Mouse (Mus musculus) embryonic facial prominence, embryonic 12.5 days (tissue): ENCODE results near the gene Cd63. TPM values are rescaled to one million over a fixed set of nuclear protein-coding genes. Genes with fewer than 3 reads are reported as not detected.

Experiments used
- ATAC-seq: fragments of 200-750 bp; cut with Nextera tagmentation; 2 replicates; pipeline ENCODE4 v1.8.0; 2017; ENCODE audit not compliant: insufficient number of reproducible peaks, insufficient read depth, low FRiP score, low TSS enrichment
- H3K27ac ChIP-seq: fragments of 300-500 bp; sonication (generic); 2 replicates; pipeline ENCODE4 v1.5.1; 2016; ENCODE audit warnings: mild to moderate bottlenecking
- H3K27me3 ChIP-seq: fragments of 300-500 bp; sonication (generic); 2 replicates; pipeline ENCODE4 v1.6.1; 2016; ENCODE audit warnings: mild to moderate bottlenecking, moderate library complexity
- H3K36me3 ChIP-seq: fragments of 300-500 bp; sonication (generic); 2 replicates; pipeline ENCODE4 v1.6.1; 2016; ENCODE audit warnings: mild to moderate bottlenecking
- H3K4me1 ChIP-seq: fragments of 300-500 bp; sonication (generic); 2 replicates; pipeline ENCODE4 v1.6.1; 2016
- H3K4me2 ChIP-seq: fragments of 300-500 bp; sonication (generic); replicated peaks from 2 replicates; pipeline ENCODE4 v1.6.1; 2016; ENCODE audit warnings: mild to moderate bottlenecking, moderate library complexity
- H3K4me3 ChIP-seq: fragments of 300-500 bp; sonication (generic); 2 replicates; pipeline ENCODE4 v1.5.1; 2016; ENCODE audit warnings: mild to moderate bottlenecking
- H3K9ac ChIP-seq: fragments of 300-500 bp; sonication (generic); 2 replicates; pipeline ENCODE4 v1.6.1; 2016; ENCODE audit warnings: mild to moderate bottlenecking, moderate library complexity
- H3K9me3 ChIP-seq: fragments of 300-500 bp; sonication (generic); 2 replicates; pipeline ENCODE4 v1.6.1; 2016; ENCODE audit warnings: mild to moderate bottlenecking, moderate library complexity
- WGBS: fragments of 180-500 bp; shearing (Covaris S2); methylation state at CpG from one replicate; pipeline ENCODE4 v1.1.7; 2016; 5-methylcytosine and 5-hydroxymethylcytosine counted together
- polyA plus RNA-seq: library from polyadenylated mRNA; unstranded; fragments of >200 nt; fragmentation: Nextera tagmentation; extraction: Ambion mirVana; gene quantifications from 2 replicates; pipeline ENCODE4 v1.2.1, GENCODE M21; 2016

Cd63 gene
- polyA plus RNA-seq, 1 experiment from 2014 or later, result 465 TPM

DNA sequence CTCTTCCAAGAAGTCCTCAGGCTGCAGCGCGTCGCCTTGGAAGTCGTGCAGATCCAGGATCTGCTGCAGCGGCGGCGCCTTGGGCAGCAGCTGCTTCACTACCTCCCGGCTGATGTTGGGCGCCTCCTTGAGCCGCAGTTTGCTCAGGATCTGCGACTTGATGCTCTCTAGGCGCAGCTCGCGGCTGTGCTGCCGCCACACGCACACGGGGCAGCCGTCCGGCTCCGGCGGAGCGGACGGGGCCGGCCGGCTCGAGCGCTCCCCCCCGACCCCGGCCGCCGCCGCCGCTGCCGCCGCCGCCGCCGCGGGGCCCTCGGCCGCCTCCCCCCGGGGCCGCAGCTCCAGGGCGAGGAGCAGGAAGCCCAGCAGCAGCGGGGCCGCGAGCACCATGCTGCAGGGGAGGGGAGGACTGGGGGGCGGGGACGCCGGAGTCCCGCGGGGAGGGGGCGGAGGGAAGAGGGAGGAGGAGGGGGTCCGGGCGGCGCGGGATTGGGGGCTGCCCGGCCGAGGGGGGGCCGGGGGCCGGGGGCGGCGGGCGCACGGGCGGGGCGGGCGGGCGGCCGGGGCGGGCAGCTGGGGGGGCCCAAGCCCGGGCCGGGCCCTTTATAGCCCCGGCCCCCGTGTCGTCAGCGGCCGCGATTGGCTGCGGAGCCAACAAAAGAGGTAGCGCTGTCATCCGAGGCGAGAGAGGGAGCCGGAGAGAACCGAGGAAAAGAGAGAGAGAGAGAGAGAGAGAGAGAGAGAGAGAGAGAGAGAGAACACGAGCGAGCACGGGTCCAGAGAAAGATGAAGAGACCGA lies 9.3 kb upstream of the Cd63 start, which contains the start of gene Gdf11:
Gene Gdf11 (minus strand): TSS at position 423 of the 799 bp plus-strand sequence.
- peak within 1 kb of the TSS; percentile 96 for H3K27ac ChIP-seq
- under 1% methylated on average over 65 of the region's 89 CpGs for WGBS
- H3K27me3 ChIP-seq, result peaks cover 7% of the 10 kb centered on the region
- ATAC-seq, result peak; percentile 76
- H3K4me2 ChIP-seq, result peak within 1 kb of the TSS; percentile 89
- H3K36me3 ChIP-seq, result peaks cover 14% of the 10 kb centered on the region
- peaks cover 36% of the 10 kb centered on the region for H3K4me1 ChIP-seq
- peak within 1 kb of the TSS; percentile 79 for H3K9ac ChIP-seq
- H3K9me3 ChIP-seq, result no peaks in the 10 kb centered on the region
- peak within 1 kb of the TSS; percentile 81 for H3K4me3 ChIP-seq

DNA sequence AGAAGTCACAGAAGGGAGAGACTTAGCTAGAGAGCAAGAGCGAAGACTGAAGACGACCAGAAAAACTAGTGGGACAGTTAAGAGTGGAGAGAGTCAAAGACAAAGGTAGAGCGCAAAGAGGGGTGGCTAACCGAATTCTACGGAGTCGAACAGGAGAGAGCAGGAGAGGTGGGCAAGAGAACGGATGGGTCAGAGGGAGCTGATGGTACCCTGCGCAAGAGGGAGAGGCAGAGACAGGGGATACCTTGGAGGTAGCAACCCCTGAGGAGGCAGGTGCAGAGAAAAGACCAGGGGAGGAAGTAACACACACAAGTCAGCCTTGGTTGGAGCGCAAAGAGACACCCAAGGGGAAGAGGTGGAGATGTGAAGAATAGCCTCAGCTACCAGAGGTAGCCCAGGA lies 8.5 kb upstream of the Cd63 start:
- no peak for ATAC-seq
- Histone ChIP-seq H3K27me3 (peaks cover 12% of the 10 kb centered on the region), H3K4me1 (peaks cover 42% of the 10 kb centered on the region), H3K9ac (peak overlapping the region; percentile 79), H3K36me3 (peaks cover 6% of the 10 kb centered on the region), H3K27ac (peak overlapping the region; percentile 96), H3K4me3 (peak overlapping the region; percentile 81), H3K9me3 (no peaks in the 10 kb centered on the region), H3K4me2 (peak overlapping the region; percentile 89)
- WGBS, result under 1% methylated on average over 9 of the region's 9 CpGs

DNA sequence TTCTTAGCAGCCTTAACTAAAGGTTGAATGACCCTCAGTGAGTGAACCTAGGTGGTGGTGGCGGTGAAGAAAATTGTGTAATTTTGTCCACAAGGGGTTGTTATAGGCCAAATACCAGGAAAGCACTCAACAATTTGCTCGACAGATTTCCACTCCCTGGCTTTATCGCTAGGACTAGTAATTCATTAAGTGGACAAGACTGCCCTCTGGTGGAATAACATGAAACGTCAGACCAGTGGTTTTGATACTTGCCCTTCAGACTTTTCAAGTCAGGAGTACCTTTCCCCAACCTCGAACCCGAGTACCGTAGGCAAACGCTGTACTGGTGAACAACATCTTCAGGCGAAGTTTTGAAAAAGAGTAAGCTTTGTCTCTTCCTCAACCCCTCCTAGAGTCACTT lies 5.4 kb upstream of the Cd63 start:
- Histone ChIP-seq H3K4me3 (0 out of 2 replicates have a peak overlapping the region, but pooled peaks have one; percentile 6), H3K27ac (no peak overlapping the region), H3K4me1 (peaks cover 18% of the 10 kb centered on the region), H3K4me2 (0 out of 2 replicates have a peak overlapping the region, but pooled peaks have one; percentile 14), H3K9me3 (no peaks in the 10 kb centered on the region), H3K27me3 (peaks cover 12% of the 10 kb centered on the region), H3K36me3 (no peaks in the 10 kb centered on the region), H3K9ac (no peak overlapping the region; the same call in 1 of the 2 replicates)
- WGBS, result under 1% methylated on average over 9 of the region's 9 CpGs
- no peak for ATAC-seq

DNA sequence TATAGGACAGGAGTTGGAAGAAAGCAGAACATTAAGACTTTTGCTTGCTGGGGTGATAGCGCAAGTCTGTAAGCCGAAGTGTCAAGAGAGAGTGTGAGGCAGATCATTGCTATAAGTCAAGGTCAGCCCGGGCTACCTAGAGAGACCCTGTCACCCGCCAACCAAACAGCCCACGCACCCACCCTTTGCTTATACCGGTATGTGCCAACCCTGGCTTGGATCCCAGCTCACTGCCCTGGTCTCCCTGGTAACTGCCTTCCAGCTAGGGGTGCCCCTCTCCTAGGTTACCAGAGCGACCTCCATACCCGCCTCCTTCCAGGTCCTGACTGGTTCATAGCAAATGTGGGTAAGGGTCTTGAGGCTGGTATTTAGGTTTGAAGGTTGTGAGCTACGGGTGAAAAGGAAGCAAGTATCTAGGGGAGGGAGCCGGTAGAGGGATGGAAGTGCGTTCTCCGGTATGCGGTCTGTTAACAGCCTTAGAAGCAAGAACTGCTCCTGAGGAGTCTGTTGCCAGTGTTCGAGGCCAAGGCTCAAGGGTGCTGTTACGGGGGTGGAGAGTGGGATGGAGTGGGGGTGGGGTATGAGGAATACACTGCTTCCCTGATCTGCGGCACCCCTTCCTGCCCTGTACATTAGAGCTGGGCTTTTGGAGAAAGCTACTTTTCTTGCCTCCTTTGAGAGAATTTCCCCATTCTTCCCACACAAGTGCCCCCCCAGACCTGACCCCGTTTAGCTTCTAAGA lies 4.7 kb upstream of the Cd63 start:
- 0 out of 2 replicates have a peak overlapping the region, but pooled peaks have one; percentile 6 for H3K4me3 ChIP-seq
- peak overlapping the region; percentile 12 for H3K9ac ChIP-seq
- ATAC-seq, result no peak
- H3K4me2 ChIP-seq, result peak overlapping the region; percentile 14; the same call in 1 of the 2 replicates
- peaks cover 12% of the 10 kb centered on the region for H3K27me3 ChIP-seq
- H3K9me3 ChIP-seq, result no peaks in the 10 kb centered on the region
- no peaks in the 10 kb centered on the region for H3K36me3 ChIP-seq
- WGBS, result 8% methylated on average over 17 of the region's 17 CpGs
- H3K4me1 ChIP-seq, result peaks cover 18% of the 10 kb centered on the region
- no peak overlapping the region for H3K27ac ChIP-seq

DNA sequence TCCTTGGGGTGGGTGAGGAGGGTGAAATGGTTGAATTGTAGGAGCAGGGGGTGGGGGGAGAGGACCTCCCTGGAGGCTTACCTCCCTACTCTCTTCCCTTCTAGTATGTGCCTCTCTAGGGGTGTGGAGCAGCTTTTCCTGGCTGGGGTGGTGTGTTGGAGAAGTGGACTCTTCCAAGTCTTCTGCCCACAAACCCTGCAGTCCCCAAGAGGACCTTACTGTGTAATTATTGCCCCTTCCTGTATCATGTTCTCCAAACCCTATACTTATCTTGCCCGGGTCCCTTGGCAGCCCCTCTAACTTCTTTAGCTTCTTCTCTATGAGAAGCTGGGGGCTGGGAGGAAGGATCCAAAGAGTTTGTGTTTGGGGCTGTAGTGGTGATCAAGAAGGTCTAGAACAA lies 4.0 kb upstream of the Cd63 start:
- H3K27me3 ChIP-seq, result peaks cover 12% of the 10 kb centered on the region

DNA sequence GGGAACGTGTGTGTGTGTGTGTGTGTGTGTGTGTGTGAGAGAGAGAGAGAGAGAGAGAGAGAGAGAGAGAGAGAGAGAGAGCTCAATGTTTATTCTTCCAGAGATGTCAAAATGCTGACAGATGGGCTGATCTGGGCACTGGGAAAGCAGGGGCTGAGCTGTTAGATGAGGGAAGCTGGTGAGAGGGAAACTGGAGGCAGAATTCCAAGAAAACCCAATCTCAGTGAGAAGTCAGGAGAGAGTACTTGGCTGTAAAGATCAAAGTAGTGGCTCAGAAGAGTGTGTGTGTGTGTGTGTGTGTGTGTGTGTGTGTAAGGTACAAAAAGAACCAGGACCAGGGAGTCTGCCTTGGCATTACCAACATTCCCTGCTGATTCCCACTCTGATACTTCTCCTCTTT lies 3.3 kb upstream of the Cd63 start:
- no peaks in the 10 kb centered on the region for H3K9me3 ChIP-seq
- ATAC-seq, result no peak
- 8% methylated on average over 1 of the region's 1 CpGs for WGBS
- H3K4me2 ChIP-seq, result no peak overlapping the region
- no peak overlapping the region for H3K9ac ChIP-seq
- H3K36me3 ChIP-seq, result no peaks in the 10 kb centered on the region
- H3K27me3 ChIP-seq, result peaks cover 12% of the 10 kb centered on the region
- H3K4me3 ChIP-seq, result no peak overlapping the region
- peaks cover 15% of the 10 kb centered on the region for H3K4me1 ChIP-seq
- H3K27ac ChIP-seq, result no peak overlapping the region

More for the DNA sequence above, 4.0 kb upstream of the Cd63 start:
- no peaks in the 10 kb centered on the region for H3K36me3 ChIP-seq
- H3K9ac ChIP-seq, result no peak overlapping the region
- peaks cover 18% of the 10 kb centered on the region for H3K4me1 ChIP-seq
- no peak for ATAC-seq
- no peaks in the 10 kb centered on the region for H3K9me3 ChIP-seq
- no peak overlapping the region for H3K4me2 ChIP-seq
- no peak overlapping the region for H3K4me3 ChIP-seq
- no peak overlapping the region for H3K27ac ChIP-seq
- 26% methylated on average over 1 of the region's 1 CpGs for WGBS

DNA sequence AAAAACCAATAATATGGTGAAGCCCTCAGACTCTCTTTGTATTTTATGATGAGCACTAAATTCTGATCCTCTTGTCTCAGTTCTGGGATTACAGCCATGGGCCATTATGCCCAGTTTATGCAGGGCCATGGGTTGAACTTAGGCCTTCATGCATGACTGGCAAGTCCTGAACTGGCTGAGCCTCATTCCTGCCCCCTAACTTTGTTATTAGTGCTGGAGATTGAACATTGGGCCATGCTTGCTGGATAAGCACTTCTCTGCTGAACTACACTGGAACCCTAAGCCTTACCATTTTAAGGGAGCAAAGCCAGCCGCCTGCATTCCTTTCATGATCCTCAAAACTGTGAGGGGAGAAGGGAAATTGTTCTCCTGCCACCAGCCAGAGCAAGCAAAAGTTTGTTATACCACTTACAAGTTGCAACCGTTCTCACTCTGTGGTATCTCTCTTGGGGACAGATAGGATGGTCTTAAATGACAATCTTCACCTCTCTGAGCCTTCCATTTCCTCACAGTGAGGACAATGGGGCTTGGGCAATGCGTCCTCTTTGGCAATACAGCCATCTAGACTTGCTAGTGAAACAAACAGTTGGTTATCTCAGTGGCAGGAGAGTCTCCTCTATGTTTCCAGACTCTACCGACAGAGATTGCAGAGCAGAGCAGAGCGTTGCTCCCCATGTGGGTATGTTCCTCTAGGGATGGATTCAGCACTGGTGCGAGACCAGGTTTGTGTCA lies 864 bp upstream of the Cd63 start:
- Histone ChIP-seq H3K4me1 (peaks cover 8% of the 10 kb centered on the region), H3K36me3 (no peaks in the 10 kb centered on the region), H3K27ac (no peak overlapping the region), H3K27me3 (peaks cover 12% of the 10 kb centered on the region), H3K9me3 (no peaks in the 10 kb centered on the region), H3K4me3 (no peak overlapping the region), H3K4me2 (no peak overlapping the region), H3K9ac (no peak overlapping the region)
- 79% methylated on average over 6 of the region's 6 CpGs for WGBS
- no peak for ATAC-seq

DNA sequence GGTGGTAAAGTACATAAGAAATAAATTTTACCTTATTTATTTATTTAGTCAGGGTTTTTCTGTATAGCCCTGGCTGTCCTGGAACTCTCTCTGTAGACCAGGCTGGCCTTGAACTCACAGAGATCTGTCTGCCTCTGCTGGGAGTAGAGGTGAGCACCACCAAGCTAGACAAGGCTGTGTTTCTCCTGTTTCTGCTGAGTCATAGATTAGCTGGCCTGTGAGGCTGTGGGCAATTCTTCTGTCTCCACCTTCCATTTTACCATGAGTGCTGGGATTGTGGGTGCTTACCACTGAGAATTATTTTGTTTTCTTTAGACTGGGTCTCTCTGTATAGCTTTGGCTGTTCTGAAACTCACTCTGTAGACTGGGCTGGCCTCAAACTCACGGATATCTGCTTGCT lies 620 bp downstream of the Cd63 start:
- no peak overlapping the region for H3K4me3 ChIP-seq
- WGBS, result 87% methylated on average over 1 of the region's 1 CpGs

DNA sequence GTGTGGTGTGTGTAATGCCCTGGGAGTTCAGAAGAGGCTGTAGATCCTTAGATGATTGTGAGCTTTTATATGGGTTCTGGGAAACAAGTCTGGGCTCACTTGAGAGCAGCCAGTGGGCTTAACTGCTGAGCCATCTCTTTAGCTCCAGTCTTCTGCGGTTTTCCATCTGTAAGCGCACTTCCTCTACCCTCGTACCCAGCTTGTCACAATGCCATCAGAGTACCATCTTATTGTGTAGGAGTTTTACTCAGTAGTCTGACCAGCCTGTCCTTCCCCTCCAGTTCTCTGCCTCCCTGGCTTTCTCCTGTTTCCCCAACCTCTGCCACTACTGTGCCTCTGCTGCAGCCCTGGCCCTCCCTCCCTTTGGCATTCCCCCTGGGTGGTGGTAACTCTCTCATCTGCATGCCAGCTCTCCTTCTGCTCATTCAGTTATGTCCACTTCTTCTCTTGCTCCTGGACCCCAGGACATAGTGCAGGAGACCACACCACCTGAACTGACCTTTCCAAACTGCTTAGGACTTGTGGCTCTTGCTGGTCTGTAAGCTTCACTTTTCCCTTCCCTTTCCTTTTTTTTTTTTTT lies 1.7 kb downstream of the Cd63 start:
- Histone ChIP-seq H3K4me2 (no peak overlapping the region), H3K27ac (no peak overlapping the region), H3K9ac (no peak overlapping the region), H3K9me3 (no peaks in the 10 kb centered on the region), H3K27me3 (no peaks in the 10 kb centered on the region), H3K4me1 (no peaks in the 10 kb centered on the region), H3K36me3 (no peaks in the 10 kb centered on the region), H3K4me3 (no peak overlapping the region)
- no peak for ATAC-seq
- 76% methylated on average over 3 of the region's 3 CpGs for WGBS

More for the DNA sequence above, 620 bp downstream of the Cd63 start:
- Histone ChIP-seq H3K4me1 (peaks cover 6% of the 10 kb centered on the region), H3K36me3 (no peaks in the 10 kb centered on the region), H3K9ac (no peak overlapping the region), H3K27ac (no peak overlapping the region), H3K4me2 (no peak overlapping the region), H3K27me3 (peaks cover 6% of the 10 kb centered on the region), H3K9me3 (no peaks in the 10 kb centered on the region)
- no peak for ATAC-seq

DNA sequence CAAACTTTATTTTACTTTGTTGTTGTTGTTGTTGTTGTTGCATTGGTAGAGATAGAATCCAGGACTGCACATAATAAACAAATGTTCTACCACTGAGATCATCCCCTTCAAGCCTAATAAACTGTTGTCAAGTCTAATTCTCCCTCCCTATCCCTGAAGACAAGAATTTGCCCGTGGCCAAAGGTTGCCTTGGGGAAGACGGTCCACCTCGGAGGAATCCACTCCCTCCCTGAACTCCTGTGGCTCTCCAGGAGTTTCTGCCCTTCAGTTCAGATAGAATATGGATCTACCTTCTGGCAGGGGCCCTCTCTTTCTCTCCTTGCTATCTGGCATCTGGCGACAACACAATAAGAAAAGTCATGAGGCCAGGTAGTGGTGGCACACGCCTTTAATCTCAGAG lies 4.0 kb downstream of the Cd63 start:
- 76% methylated on average over 5 of the region's 5 CpGs for WGBS
- Histone ChIP-seq H3K4me3 (no peak overlapping the region), H3K27ac (no peak overlapping the region), H3K9ac (no peak overlapping the region), H3K4me1 (no peaks in the 10 kb centered on the region), H3K9me3 (no peaks in the 10 kb centered on the region), H3K4me2 (no peak overlapping the region), H3K27me3 (no peaks in the 10 kb centered on the region), H3K36me3 (no peaks in the 10 kb centered on the region)
- ATAC-seq, result no peak

DNA sequence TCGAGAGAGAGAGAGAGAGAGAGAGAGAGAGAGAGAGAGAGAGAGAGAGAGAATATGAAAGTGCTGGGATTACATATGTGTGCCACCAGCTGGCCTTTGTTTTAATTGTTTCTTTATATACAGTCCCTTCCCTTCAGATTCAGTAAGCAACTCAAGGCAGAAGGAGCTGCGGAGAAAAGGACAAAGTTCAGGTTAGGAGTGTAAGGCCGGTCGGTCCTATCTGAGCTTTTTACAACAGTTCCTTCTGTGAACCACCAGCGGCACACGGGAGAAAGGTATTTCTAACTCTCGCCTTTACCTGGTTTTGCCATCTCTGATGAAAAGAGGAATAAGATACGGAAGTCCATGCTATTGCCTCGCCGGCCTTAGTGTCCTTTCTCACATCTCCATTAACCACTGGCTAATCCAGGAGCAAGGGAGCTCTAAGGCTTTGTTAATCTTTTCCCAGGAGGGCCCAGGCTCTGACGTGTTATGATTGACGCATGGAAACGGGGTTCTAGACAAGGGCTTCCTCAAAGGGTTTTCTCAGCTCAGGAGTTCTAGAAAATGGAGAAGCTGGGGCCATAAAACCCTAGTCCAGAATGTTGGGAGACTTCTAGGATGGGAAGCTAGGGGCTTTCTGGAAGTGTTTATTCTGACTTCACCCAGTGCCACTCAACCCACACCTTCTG lies 8.1 kb downstream of the Cd63 start:
- peaks cover 20% of the 10 kb centered on the region for H3K36me3 ChIP-seq
- H3K27me3 ChIP-seq, result no peaks in the 10 kb centered on the region
- H3K4me3 ChIP-seq, result peak overlapping the region; percentile 75
- no peaks in the 10 kb centered on the region for H3K9me3 ChIP-seq
- WGBS, result 57% methylated on average over 13 of the region's 13 CpGs
- peak overlapping the region; percentile 61 for H3K4me2 ChIP-seq
- ATAC-seq, result no peak
- H3K4me1 ChIP-seq, result peaks cover 18% of the 10 kb centered on the region
- peak overlapping the region; percentile 87; the same call in 1 of the 2 replicates for H3K9ac ChIP-seq
- H3K27ac ChIP-seq, result peak overlapping the region; percentile 94
